Mouse (Mus musculus) cerebral cortex, adult 2 months (tissue): Measurements from ENCODE around the gene Traf5.

ENCODE experiments used
- WGBS: fragments of 180-500 bp; shearing (Covaris S2); methylation state at CpG from one replicate; pipeline ENCODE4 v1.1.7; 2018; 5-methylcytosine and 5-hydroxymethylcytosine counted together

Traf5 gene

GRCm38 (mm10) chr1:192062682-192063081 is 29.7 kb downstream of the Traf5 start:
- 78% methylated on average over 14 of the region's 14 CpGs for WGBS

- WGBS = 29% methylated on average over 4 of the region's 4 CpGs
Observed at GRCm38 (mm10) chr1:192061666-192062306, 30.6 kb downstream of the Traf5 start.

- 87% methylated on average over 10 of the region's 10 CpGs for WGBS
Observed at GRCm38 (mm10) chr1:192058911-192059310, 33.4 kb downstream of the Traf5 start.

GRCm38 (mm10) chr1:192053726-192054125 is 38.6 kb downstream of the Traf5 start:
- 66% methylated on average over 3 of the region's 3 CpGs for WGBS

GRCm38 (mm10) chr1:192052986-192053385 is 39.4 kb downstream of the Traf5 start:
- 72% methylated on average over 5 of the region's 5 CpGs for WGBS

GRCm38 (mm10) chr1:192052461-192052860 is 39.9 kb downstream of the Traf5 start:
- WGBS = 47% methylated on average over 8 of the region's 8 CpGs

GRCm38 (mm10) chr1:191996621-191997185 is 95.7 kb downstream of the Traf5 start:
- WGBS = 60% methylated on average over 8 of the region's 8 CpGs

GRCm38 (mm10) chr1:191995916-191996315 is 96.4 kb downstream of the Traf5 start:
- 96% methylated on average over 7 of the region's 7 CpGs for WGBS

- WGBS = 70% methylated on average over 4 of the region's 4 CpGs
Observed at GRCm38 (mm10) chr1:191995488-191995887, 96.9 kb downstream of the Traf5 start.

- 89% methylated on average over 5 of the region's 5 CpGs for WGBS
Observed at GRCm38 (mm10) chr1:191994476-191994875, 97.9 kb downstream of the Traf5 start.

- WGBS = 68% methylated on average over 7 of the region's 7 CpGs
Observed at GRCm38 (mm10) chr1:191992040-191992780, 100.1 kb downstream of the Traf5 start.

- WGBS = 0% methylated on average over 22 of the region's 22 CpGs
Observed at GRCm38 (mm10) chr1:191989994-191990393, 102.4 kb downstream of the Traf5 start.

- 83% methylated on average over 5 of the region's 5 CpGs for WGBS
Observed at GRCm38 (mm10) chr1:191989060-191989459, 103.3 kb downstream of the Traf5 start.

GRCm38 (mm10) chr1:191988646-191989045 is 103.7 kb downstream of the Traf5 start:
- WGBS = 77% methylated on average over 3 of the region's 3 CpGs

GRCm38 (mm10) chr1:191987481-191987769 is 104.9 kb downstream of the Traf5 start:
- WGBS = 61% methylated on average over 5 of the region's 5 CpGs

- 82% methylated on average over 8 of the region's 8 CpGs for WGBS
Observed at GRCm38 (mm10) chr1:191986674-191987480, 105.5 kb downstream of the Traf5 start.

- 26% methylated on average over 6 of the region's 6 CpGs for WGBS
Observed at GRCm38 (mm10) chr1:191981426-191982102, 110.8 kb downstream of the Traf5 start.

- WGBS = 29% methylated on average over 5 of the region's 5 CpGs
Observed at GRCm38 (mm10) chr1:191977187-191977586, 115.2 kb downstream of the Traf5 start, which contains the start of gene Rd3. TSS of gene Rd3 (plus strand) at chr1:191977370.

- WGBS = 62% methylated on average over 13 of the region's 13 CpGs
Observed at GRCm38 (mm10) chr1:191974509-191975405, 117.6 kb downstream of the Traf5 start.

GRCm38 (mm10) chr1:191969939-191970338 is 122.4 kb downstream of the Traf5 start:
- 92% methylated on average over 5 of the region's 5 CpGs for WGBS
